Mouse (Mus musculus) limb, embryonic 10.5 days (tissue): ENCODE data around the gene Trap1a. TPM values are rescaled to one million over a fixed set of nuclear protein-coding genes. Genes with fewer than 3 reads are reported as not detected.
"Not testable (repeated sequence)": the region's sequence is repeated elsewhere in the genome, so short reads cannot be mapped to it uniquely, and the experiment has no call there.

ENCODE experiments used
- DNase-seq: peaks from one replicate; pipeline ENCODE4 v3.0.0-alpha.2; 2017; ENCODE audit warnings: low spot score
- H3K27ac ChIP-seq: fragments of 300-500 bp; sonication (generic); 2 replicates; pipeline ENCODE4 v1.5.1; 2016; ENCODE audit warnings: mild to moderate bottlenecking
- H3K27me3 ChIP-seq: fragments of 300-500 bp; sonication (generic); 2 replicates; pipeline ENCODE4 v1.6.1; 2016; ENCODE audit warnings: low read depth, mild to moderate bottlenecking; ENCODE audit not compliant: poor library complexity, severe bottlenecking
- H3K36me3 ChIP-seq: fragments of 300-500 bp; sonication (generic); 2 replicates; pipeline ENCODE4 v1.6.1; 2016; ENCODE audit warnings: mild to moderate bottlenecking, moderate library complexity
- H3K4me1 ChIP-seq: fragments of 300-500 bp; sonication (generic); 2 replicates; pipeline ENCODE4 v1.6.1; 2016
- H3K4me3 ChIP-seq: fragments of 300-500 bp; sonication (generic); 2 replicates; pipeline ENCODE4 v1.5.1; 2016; ENCODE audit warnings: mild to moderate bottlenecking, moderate library complexity
- H3K9me3 ChIP-seq: fragments of 300-500 bp; sonication (generic); replicated peaks from 2 replicates; pipeline ENCODE4 v1.6.1; 2016; ENCODE audit warnings: mild to moderate bottlenecking
- WGBS: fragments of 180-500 bp; shearing (Covaris S2); methylation state at CpG from one replicate; pipeline ENCODE4 v1.1.7; 2016; 5-methylcytosine and 5-hydroxymethylcytosine counted together
- polyA plus RNA-seq: library from polyadenylated mRNA; unstranded; fragments of >200 nt; fragmentation: Nextera tagmentation; extraction: Ambion mirVana; gene quantifications from 2 replicates; pipeline ENCODE4 v1.2.1, GENCODE M21; 2016

Gene Trap1a
- not detected in 2 replicates for polyA plus RNA-seq

- WGBS: 94% methylated on average over 24 of the region's 24 CpGs
- H3K4me1 ChIP-seq: peaks cover 3% of the 10 kb centered on the region; the same call in 1 of the 2 replicates
- DNase-seq: no peak
- H3K27ac ChIP-seq: no peak within 1 kb of the TSS
- H3K27me3 ChIP-seq: peaks cover 54% of the 10 kb centered on the region
- no peaks in the 10 kb centered on the region for H3K36me3 ChIP-seq
- no peak within 1 kb of the TSS for H3K4me3 ChIP-seq
- H3K9me3 ChIP-seq: no peaks in the 10 kb centered on the region
Observed at GRCm38 (mm10) chrX:139333263-139333994, at the start of gene Trap1a. Gene Trap1a, plus strand, starts transcription at chrX:139333683.

GRCm38 (mm10) chrX:139293114-139293513, 40.4 kb upstream of the Trap1a start:
- Histone ChIP-seq H3K27me3 (peaks cover 54% of the 10 kb centered on the region), H3K9me3 (no peaks in the 10 kb centered on the region), H3K4me3 (no peak overlapping the region), H3K36me3 (no peaks in the 10 kb centered on the region), H3K27ac (no peak overlapping the region), H3K4me1 (no peaks in the 10 kb centered on the region)
- 87% methylated on average over 2 of the region's 2 CpGs for WGBS
- no peak for DNase-seq

- Histone ChIP-seq H3K36me3 (no peaks in the 10 kb centered on the region), H3K27ac (no peak overlapping the region), H3K4me1 (no peaks in the 10 kb centered on the region), H3K27me3 (peaks cover 56% of the 10 kb centered on the region), H3K9me3 (no peaks in the 10 kb centered on the region), H3K4me3 (no peak overlapping the region)
- DNase-seq: no peak
- 92% methylated on average over 1 of the region's 1 CpGs for WGBS
Observed at GRCm38 (mm10) chrX:139295325-139295724, 38.2 kb upstream of the Trap1a start.

- H3K27me3 ChIP-seq: peaks cover 19% of the 10 kb centered on the region
- H3K36me3 ChIP-seq, DNase-seq, H3K4me1 ChIP-seq, H3K4me3 ChIP-seq, H3K27ac ChIP-seq, H3K9me3 ChIP-seq: not testable (repeated sequence)
- 79% methylated on average over 5 of the region's 5 CpGs for WGBS
Observed at GRCm38 (mm10) chrX:139317356-139317755, 16.1 kb upstream of the Trap1a start.

GRCm38 (mm10) chrX:139332583-139332982, 900 bp upstream of the Trap1a start:
- no peak overlapping the region for H3K4me3 ChIP-seq
- H3K36me3 ChIP-seq: no peaks in the 10 kb centered on the region
- H3K4me1 ChIP-seq: peaks cover 3% of the 10 kb centered on the region; the same call in 1 of the 2 replicates
- no peak for DNase-seq
- H3K27ac ChIP-seq: no peak overlapping the region
- H3K27me3 ChIP-seq: peaks cover 54% of the 10 kb centered on the region
- no peaks in the 10 kb centered on the region for H3K9me3 ChIP-seq
- 91% methylated on average over 9 of the region's 9 CpGs for WGBS

- Histone ChIP-seq H3K4me1 (peaks cover 3% of the 10 kb centered on the region; the same call in 1 of the 2 replicates), H3K9me3 (no peaks in the 10 kb centered on the region), H3K27ac (no peak overlapping the region), H3K36me3 (no peaks in the 10 kb centered on the region), H3K4me3 (no peak overlapping the region), H3K27me3 (peaks cover 51% of the 10 kb centered on the region)
- no peak for DNase-seq
- 89% methylated on average over 14 of the region's 14 CpGs for WGBS
Observed at GRCm38 (mm10) chrX:139334504-139335418, 1.3 kb downstream of the Trap1a start.

- no peak for DNase-seq
- peaks cover 46% of the 10 kb centered on the region for H3K27me3 ChIP-seq
- 84% methylated on average over 3 of the region's 3 CpGs for WGBS
Observed at GRCm38 (mm10) chrX:139335419-139336074, 2.1 kb downstream of the Trap1a start.

GRCm38 (mm10) chrX:139339553-139339952, 6.1 kb downstream of the Trap1a start:
- Histone ChIP-seq H3K4me3 (no peak overlapping the region), H3K36me3 (no peaks in the 10 kb centered on the region), H3K9me3 (no peaks in the 10 kb centered on the region), H3K27me3 (peaks cover 56% of the 10 kb centered on the region), H3K27ac (no peak overlapping the region), H3K4me1 (peaks cover 3% of the 10 kb centered on the region; the same call in 1 of the 2 replicates)
- WGBS: 98% methylated on average over 4 of the region's 4 CpGs
- no peak for DNase-seq

More at GRCm38 (mm10) chrX:139335419-139336074, 2.1 kb downstream of the Trap1a start:
- Histone ChIP-seq H3K4me1 (peaks cover 3% of the 10 kb centered on the region; the same call in 1 of the 2 replicates), H3K27ac (no peak overlapping the region), H3K4me3 (no peak overlapping the region), H3K9me3 (no peaks in the 10 kb centered on the region), H3K36me3 (no peaks in the 10 kb centered on the region)

GRCm38 (mm10) chrX:139341185-139341584, 7.7 kb downstream of the Trap1a start:
- WGBS: 90% methylated on average over 2 of the region's 2 CpGs
- Histone ChIP-seq H3K36me3 (no peaks in the 10 kb centered on the region), H3K9me3 (no peaks in the 10 kb centered on the region), H3K4me3 (no peak overlapping the region), H3K27me3 (peaks cover 52% of the 10 kb centered on the region), H3K4me1 (no peaks in the 10 kb centered on the region), H3K27ac (no peak overlapping the region)
- DNase-seq: no peak

- DNase-seq: no peak
- Histone ChIP-seq H3K36me3 (no peaks in the 10 kb centered on the region), H3K9me3 (no peaks in the 10 kb centered on the region), H3K27ac (no peak overlapping the region), H3K4me3 (no peak overlapping the region), H3K4me1 (no peaks in the 10 kb centered on the region), H3K27me3 (peaks cover 82% of the 10 kb centered on the region)
- WGBS: 93% methylated on average over 5 of the region's 5 CpGs
Observed at GRCm38 (mm10) chrX:139352192-139352772, 18.8 kb downstream of the Trap1a start.

- 59% methylated on average over 7 of the region's 7 CpGs for WGBS
- H3K4me1 ChIP-seq: no peaks in the 10 kb centered on the region
- peaks cover 67% of the 10 kb centered on the region for H3K27me3 ChIP-seq
- no peak overlapping the region for H3K4me3 ChIP-seq
- no peak for DNase-seq
- no peaks in the 10 kb centered on the region for H3K36me3 ChIP-seq
- H3K27ac ChIP-seq: no peak overlapping the region
- no peaks in the 10 kb centered on the region for H3K9me3 ChIP-seq
Observed at GRCm38 (mm10) chrX:139357639-139358260, 24.3 kb downstream of the Trap1a start.

- H3K9me3 ChIP-seq: no peaks in the 10 kb centered on the region
- H3K27ac ChIP-seq: no peak overlapping the region
- peaks cover 65% of the 10 kb centered on the region for H3K27me3 ChIP-seq
- no peak for DNase-seq
- no peak overlapping the region for H3K4me3 ChIP-seq
- 73% methylated on average over 18 of the region's 18 CpGs for WGBS
- no peaks in the 10 kb centered on the region for H3K4me1 ChIP-seq
- H3K36me3 ChIP-seq: no peaks in the 10 kb centered on the region
Observed at GRCm38 (mm10) chrX:139358361-139358760, 24.9 kb downstream of the Trap1a start.
